Mouse (Mus musculus) embryonic fibroblast, embryonic 13.5 days (primary cell): ENCODE measurements around the gene Ipo7. TPM values are rescaled to one million over a fixed set of nuclear protein-coding genes. Genes with fewer than 3 reads are reported as not detected.
"Not testable (repeated sequence)": the region's sequence is repeated elsewhere in the genome, so short reads cannot be mapped to it uniquely, and the experiment has no call there.

Experiments
- H3K27ac ChIP-seq: 2 replicates; pipeline ENCODE4 v1.5.1; 2012; ENCODE audit warnings: low read length, control low read depth, inconsistent platforms; ENCODE audit not compliant: insufficient read depth
- H3K4me1 ChIP-seq: 2 replicates; pipeline ENCODE4 v1.6.1; 2011; ENCODE audit warnings: low read length; ENCODE audit not compliant: control insufficient read depth, insufficient read depth
- H3K4me3 ChIP-seq: 2 replicates; pipeline ENCODE4 v1.5.1; 2011; ENCODE audit warnings: mild to moderate bottlenecking, control low read depth, low read length; ENCODE audit not compliant: insufficient read depth
- CTCF ChIP-seq: IDR thresholded peaks from 2 replicates; pipeline ENCODE4 v1.5.1; 2011; ENCODE audit warnings: mild to moderate bottlenecking, control low read depth, low read length, moderate library complexity, borderline replicate concordance; ENCODE audit not compliant: insufficient read depth
- POLR2A ChIP-seq: IDR thresholded peaks from 2 replicates; pipeline ENCODE4 v1.6.1; 2011; ENCODE audit warnings: low read depth, mild to moderate bottlenecking, control low read depth, low read length, moderate library complexity
- polyA plus RNA-seq: library from polyadenylated mRNA; stranded (reverse); fragments of >200 nt; gene quantifications from 2 replicates; pipeline ENCODE4 v1.2.4, GENCODE M21; 2011; ENCODE audit warnings: low read depth; ENCODE audit not compliant: missing spikeins, insufficient read length

The Ipo7 gene
- polyA plus RNA-seq = 197 and 211 TPM in 2 replicates

DNA sequence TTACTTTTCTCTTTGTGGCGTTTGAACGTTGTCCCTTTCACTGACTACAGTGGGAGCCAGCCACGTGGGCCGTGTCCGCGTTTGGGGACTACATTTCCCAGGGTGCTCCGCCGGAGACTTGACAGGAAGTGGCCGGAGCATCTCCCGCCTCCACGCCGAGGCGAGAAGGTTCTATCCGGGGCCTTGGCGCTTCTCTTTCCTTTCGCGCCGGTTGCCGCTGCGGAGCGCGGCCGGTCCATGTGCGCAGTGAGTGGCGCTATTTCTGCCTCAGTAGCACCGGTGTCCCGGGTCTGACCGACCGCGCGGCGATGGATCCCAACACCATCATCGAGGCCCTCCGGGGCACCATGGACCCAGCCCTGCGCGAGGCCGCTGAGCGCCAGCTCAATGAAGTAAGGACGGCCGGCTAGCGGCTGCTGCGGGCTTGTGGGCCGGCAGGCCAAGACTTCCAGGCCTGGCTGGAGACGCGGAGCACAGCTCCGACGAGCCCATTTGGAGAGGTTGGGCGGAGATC lies at the start of gene Ipo7:
Gene Ipo7 (plus strand): TSS at position 158 of the 514 bp plus-strand sequence.
- Histone ChIP-seq H3K27ac (peak within 1 kb of the TSS; percentile 75), H3K4me3 (peak within 1 kb of the TSS; percentile 94), H3K4me1 (no peaks in the 10 kb centered on the region)
- TF ChIP-seq POLR2A = peak; percentile 95
- TF ChIP-seq CTCF = no peak

DNA sequence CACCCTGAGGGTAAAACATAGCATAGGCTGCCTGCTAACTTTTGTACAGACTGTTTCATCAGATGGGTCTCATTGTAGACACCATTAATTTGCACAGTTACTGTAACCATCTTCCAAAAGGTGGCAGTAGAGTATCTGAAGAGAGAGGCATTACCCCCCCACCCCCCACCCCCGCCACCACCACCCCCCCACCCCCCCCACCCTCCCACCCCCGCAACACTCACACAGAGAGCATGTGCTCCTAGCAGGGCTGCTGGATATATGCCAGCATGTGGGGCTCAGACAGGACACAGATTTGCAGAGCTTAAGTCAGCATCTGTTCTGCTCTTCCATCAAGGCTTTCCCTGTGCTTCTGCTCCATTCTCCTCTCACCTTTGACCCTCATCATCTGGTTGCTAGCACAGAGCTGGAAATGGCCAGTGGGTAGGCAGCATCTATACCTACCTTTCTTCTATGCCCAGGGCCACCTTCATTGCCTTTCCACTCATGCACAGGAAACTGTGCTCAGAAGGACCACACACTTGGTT lies 49.1 kb upstream of the Ipo7 start:
- Histone ChIP-seq H3K4me3 (no peak overlapping the region), H3K27ac (peak overlapping the region; percentile 77), H3K4me1 (peaks cover 6% of the 10 kb centered on the region; the same call in 1 of the 2 replicates)
- TF ChIP-seq CTCF = no peak
- no peak for TF ChIP-seq POLR2A

DNA sequence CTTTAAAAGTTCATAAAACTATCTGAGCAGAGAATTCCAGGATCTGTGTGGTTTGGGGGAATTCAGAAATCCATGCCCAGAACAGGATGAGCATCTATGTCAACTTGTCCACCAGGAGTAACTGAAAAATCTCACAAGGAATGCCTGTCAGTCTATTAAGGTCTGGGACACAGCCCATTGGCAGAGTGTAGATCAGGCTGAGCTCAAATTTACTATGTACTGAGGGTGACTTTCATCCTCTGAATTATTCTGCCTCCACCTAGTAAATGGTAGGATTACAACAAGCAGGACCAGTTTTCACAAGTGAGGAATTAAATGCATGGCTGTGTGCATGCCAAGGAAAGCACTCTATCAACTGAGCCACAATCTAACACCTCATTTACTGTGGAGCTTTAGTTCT lies 48.5 kb upstream of the Ipo7 start:
- TF ChIP-seq CTCF (no peak), POLR2A (no peak)
- peak overlapping the region; percentile 54 for H3K27ac ChIP-seq
- peaks cover 6% of the 10 kb centered on the region; the same call in 1 of the 2 replicates for H3K4me1 ChIP-seq
- H3K4me3 ChIP-seq = no peak overlapping the region

DNA sequence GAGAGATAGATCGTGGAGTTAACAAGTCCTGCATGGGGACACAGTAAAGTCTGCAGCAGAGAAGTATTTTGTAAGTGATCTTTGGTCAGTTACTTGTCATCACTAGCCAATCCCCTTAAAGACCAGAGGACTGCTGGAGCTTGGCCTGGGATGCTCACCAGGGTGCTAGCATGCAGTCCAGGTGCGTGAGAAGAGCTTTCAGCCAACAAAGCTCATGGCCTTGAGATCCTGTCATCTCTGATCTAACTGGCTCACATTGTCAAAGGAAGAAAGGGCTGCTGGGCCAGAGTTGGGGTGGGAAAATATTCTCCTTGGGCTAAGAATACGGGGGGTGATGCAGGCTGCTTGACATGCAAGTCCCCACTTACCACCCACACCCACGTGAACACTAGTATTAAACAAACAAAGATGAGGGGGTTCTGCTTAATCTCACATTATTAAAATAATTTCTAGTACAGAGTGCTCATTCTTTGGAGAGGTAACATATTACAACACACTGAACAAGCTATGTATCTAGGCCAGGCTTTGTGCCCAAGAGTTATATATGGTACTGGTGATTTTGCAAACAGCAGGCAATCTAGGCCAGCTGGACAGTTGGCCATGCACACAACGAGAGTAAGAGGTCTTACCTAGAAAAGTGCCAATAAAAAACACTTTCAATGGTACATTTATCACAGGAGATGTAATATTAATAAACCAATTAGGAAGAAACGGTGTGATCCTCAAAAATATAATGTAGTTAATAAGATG lies 41.9 kb upstream of the Ipo7 start:
- TF ChIP-seq POLR2A (no peak), CTCF (no peak)
- no peak overlapping the region for H3K27ac ChIP-seq
- no peaks in the 10 kb centered on the region for H3K4me1 ChIP-seq

DNA sequence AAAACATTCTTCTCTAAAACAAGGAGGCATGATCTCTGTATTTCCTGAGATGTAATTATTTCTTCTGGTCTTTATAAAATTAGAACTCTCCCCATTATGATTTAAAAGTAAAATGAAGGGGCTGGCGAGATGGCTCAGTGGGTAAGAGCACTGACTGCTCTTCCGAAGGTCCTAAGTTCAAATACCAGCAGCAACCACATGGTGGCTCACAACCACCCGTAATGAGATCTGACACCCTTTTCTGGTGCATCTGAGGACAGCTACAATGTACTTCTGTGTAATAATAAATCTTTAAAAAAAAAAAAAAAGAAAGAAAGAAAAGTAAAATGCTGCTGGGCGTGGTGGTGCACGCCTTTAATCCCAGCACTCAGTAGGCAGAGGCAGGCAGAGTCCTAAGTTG lies 40.9 kb upstream of the Ipo7 start:
- not testable (repeated sequence) for H3K4me3 ChIP-seq, H3K27ac ChIP-seq, H3K4me1 ChIP-seq

More for the DNA sequence above, 41.9 kb upstream of the Ipo7 start:
- H3K4me3 ChIP-seq = no peak overlapping the region

DNA sequence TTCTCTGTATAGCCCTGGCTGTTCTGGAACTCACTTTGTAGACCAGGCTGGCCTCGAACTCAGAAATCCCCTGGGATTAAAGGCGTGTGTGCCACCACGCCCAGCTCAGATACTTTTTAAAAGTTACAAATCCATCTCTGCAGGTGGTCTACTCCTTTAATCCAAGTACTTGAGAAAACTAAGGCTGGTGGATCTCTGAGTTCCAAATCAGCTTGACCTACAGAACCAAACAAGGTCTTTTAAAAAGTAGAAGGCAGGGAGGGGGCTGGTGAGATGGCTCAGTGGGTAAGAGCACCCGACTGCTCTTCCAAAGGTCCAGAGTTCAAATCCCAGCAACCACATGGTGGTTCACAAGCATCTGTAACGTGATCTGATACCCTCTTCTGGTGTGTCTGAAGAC lies 33.5 kb upstream of the Ipo7 start:
- peak overlapping the region; percentile 99; the same call in 1 of the 2 replicates for H3K4me3 ChIP-seq
- not testable (repeated sequence) for H3K27ac ChIP-seq, H3K4me1 ChIP-seq

DNA sequence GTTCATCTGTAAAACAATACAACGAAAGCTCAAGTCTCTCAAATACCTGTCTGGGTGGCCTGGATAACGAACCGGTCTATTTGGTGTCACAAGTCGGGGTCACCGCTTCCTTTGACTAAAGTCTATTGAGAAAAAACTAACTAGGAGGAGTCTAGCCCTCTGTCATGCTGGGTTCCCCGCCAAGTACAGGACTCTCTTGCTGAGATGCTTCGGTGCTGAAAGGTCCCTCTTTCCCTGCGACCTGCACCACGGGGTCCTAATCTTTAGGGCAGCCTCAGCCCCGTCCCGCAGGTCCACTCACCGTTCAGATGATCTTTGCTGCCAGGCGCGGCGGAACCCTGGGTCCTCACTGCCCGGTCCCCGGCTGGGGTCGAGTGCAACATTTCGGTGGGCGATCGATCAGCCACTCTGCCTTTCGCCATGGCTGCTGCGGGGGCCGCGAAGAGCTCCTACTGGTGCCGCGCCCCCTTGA lies 32.4 kb upstream of the Ipo7 start:
- TF ChIP-seq POLR2A = no peak; the same call in 1 of the 2 replicates
- no peak for TF ChIP-seq CTCF
- Histone ChIP-seq H3K27ac (no peak overlapping the region), H3K4me1 (peaks cover 2% of the 10 kb centered on the region; the same call in 1 of the 2 replicates), H3K4me3 (peak overlapping the region; percentile 99)

DNA sequence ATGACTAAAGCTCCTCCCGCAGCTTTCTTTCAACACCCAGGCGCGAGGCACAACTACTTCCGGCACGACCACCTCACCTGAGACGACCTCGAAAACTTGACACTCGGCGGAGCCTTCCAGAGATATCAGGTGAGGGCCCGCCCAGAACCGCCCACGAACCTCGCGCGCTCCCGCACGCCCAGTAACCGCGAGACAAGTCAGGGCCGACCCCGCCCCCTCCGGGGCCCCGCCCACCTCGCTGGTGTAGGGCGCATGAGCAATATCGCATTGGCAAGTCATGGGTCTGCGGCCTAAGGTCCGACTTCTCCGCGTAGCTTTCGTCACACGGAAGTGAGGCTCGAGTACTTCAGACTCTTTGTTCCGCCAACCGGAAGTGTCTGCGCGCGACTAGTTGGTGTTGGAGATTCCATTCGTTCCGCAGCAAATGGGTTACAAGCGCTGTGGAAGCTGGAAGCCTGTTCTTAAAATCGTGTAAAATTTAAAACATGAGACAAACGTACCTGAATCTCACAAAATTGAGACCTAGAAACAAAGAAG lies 31.9 kb upstream of the Ipo7 start:
- TF ChIP-seq CTCF (no peak), POLR2A (peak; percentile 73)
- Histone ChIP-seq H3K4me1 (peaks cover 2% of the 10 kb centered on the region; the same call in 1 of the 2 replicates), H3K4me3 (peak overlapping the region; percentile 99), H3K27ac (peak overlapping the region; percentile 62)

DNA sequence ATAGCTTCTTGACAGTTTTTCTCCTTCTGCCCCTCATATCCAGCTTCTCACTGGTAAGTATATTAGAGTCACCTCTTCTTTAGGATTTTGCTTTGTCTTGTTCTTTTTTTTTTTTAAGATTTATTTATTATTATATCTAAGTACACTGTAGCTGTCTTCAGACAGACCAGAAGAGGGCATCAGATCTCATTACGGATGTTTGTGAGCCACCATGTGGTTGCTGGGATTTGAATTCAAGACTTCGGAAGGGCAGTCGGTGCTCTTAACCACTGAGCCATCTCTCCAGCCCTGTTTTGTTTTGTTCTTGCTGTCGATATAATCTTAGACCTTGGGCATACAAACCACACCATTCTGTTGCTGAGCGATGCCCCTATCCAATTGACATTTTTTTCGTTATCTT lies 31.3 kb upstream of the Ipo7 start, which contains the start of gene Tmem41b:
Gene Tmem41b (minus strand): TSS at position 155 of the 400 bp plus-strand sequence.
- not testable (repeated sequence) for H3K4me1 ChIP-seq
- H3K4me3 ChIP-seq = peak within 1 kb of the TSS; percentile 99
- H3K27ac ChIP-seq = peak within 1 kb of the TSS; percentile 62

DNA sequence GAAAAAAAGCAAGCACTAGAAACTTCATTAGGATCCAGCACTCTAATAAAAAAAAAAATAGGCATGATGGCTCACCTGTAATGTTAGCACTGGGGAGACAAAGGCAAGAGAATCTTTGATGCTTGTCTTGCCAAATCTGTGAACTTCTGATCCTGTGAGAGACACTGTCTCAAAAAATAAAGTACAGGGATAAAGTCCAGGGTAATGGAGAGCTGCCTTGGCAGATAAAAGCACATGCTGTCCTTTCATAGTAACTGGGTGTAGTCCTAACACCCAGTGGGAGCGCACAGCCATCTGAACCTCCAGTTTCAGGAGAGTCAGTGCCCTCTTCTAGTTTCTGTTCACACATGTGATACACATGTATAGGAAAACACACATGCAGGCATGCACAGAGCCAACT lies 26.8 kb upstream of the Ipo7 start:
- H3K27ac ChIP-seq = no peak overlapping the region
- H3K4me1 ChIP-seq = peaks cover 8% of the 10 kb centered on the region; the same call in 1 of the 2 replicates
- TF ChIP-seq POLR2A (no peak), CTCF (no peak)
- no peak overlapping the region for H3K4me3 ChIP-seq
